Mouse (Mus musculus): ENCODE results near the gene Hist1h1c.
"Not testable (repeated sequence)": the region's sequence is repeated elsewhere in the genome, so short reads cannot be mapped to it uniquely, and the experiment has no call there.

The Hist1h1c gene

GRCm38 (mm10) chr13:23738677-23739068, at the start of gene Hist1h1c:
Gene Hist1h1c, plus strand, starts transcription at chr13:23738808.
- DNase-seq (ENCODE audit: low read depth, low spot score): no peak

GRCm38 (mm10) chr13:23688956-23689355, 49.7 kb upstream of the Hist1h1c start:
- DNase-seq (ENCODE audit: low read depth, low spot score): no peak

GRCm38 (mm10) chr13:23689459-23689858, 49.1 kb upstream of the Hist1h1c start:
- DNase-seq (ENCODE audit: low read depth, low spot score): no peak

GRCm38 (mm10) chr13:23693856-23694440, 44.7 kb upstream of the Hist1h1c start:
- DNase-seq (ENCODE audit: low read depth, low spot score): no peak

- DNase-seq (ENCODE audit: low read depth, low spot score): no peak
Observed at GRCm38 (mm10) chr13:23694956-23695355, 43.7 kb upstream of the Hist1h1c start.

- DNase-seq (ENCODE audit: low read depth, low spot score): no peak
Observed at GRCm38 (mm10) chr13:23695514-23695913, 43.1 kb upstream of the Hist1h1c start, which contains the start of gene Hist1h1t. Gene Hist1h1t, plus strand, starts transcription at chr13:23695814.

- DNase-seq (ENCODE audit: low read depth, low spot score): no peak
Observed at GRCm38 (mm10) chr13:23696061-23696474, 42.5 kb upstream of the Hist1h1c start.

GRCm38 (mm10) chr13:23697491-23698299, 40.9 kb upstream of the Hist1h1c start:
- DNase-seq (ENCODE audit: low read depth, low spot score): no peak

- DNase-seq (ENCODE audit: low read depth, low spot score): peak; percentile 97
Observed at GRCm38 (mm10) chr13:23698300-23698693, 40.3 kb upstream of the Hist1h1c start, which contains the start of gene Hist1h4c. Gene Hist1h4c, minus strand, starts transcription at chr13:23698454.

GRCm38 (mm10) chr13:23698996-23699395, 39.6 kb upstream of the Hist1h1c start:
- DNase-seq (ENCODE audit: low read depth, low spot score): no peak

GRCm38 (mm10) chr13:23699767-23700166, 38.8 kb upstream of the Hist1h1c start:
- no peak for DNase-seq (ENCODE audit: low read depth, low spot score)

- no peak for DNase-seq (ENCODE audit: low read depth, low spot score)
Observed at GRCm38 (mm10) chr13:23700786-23701520, 37.7 kb upstream of the Hist1h1c start.

GRCm38 (mm10) chr13:23702220-23702619, 36.4 kb upstream of the Hist1h1c start:
- no peak for DNase-seq (ENCODE audit: low read depth, low spot score)

- DNase-seq (ENCODE audit: low read depth, low spot score): not testable (repeated sequence)
Observed at GRCm38 (mm10) chr13:23702801-23703200, 35.8 kb upstream of the Hist1h1c start.

- DNase-seq (ENCODE audit: low read depth, low spot score): no peak
Observed at GRCm38 (mm10) chr13:23705751-23706356, 32.8 kb upstream of the Hist1h1c start.

GRCm38 (mm10) chr13:23706771-23707170, 31.8 kb upstream of the Hist1h1c start:
- DNase-seq (ENCODE audit: low read depth, low spot score): no peak

GRCm38 (mm10) chr13:23708041-23708440, 30.6 kb upstream of the Hist1h1c start:
- DNase-seq (ENCODE audit: low read depth, low spot score): no peak

- DNase-seq (ENCODE audit: low read depth, low spot score): no peak
Observed at GRCm38 (mm10) chr13:23708654-23709053, 30.0 kb upstream of the Hist1h1c start.

- DNase-seq (ENCODE audit: low read depth, low spot score): no peak
Observed at GRCm38 (mm10) chr13:23709714-23710373, 28.8 kb upstream of the Hist1h1c start.

- DNase-seq (ENCODE audit: low read depth, low spot score): no peak
Observed at GRCm38 (mm10) chr13:23710374-23711089, 28.1 kb upstream of the Hist1h1c start, which contains the start of gene Hfe. Gene Hfe, minus strand, starts transcription at chr13:23710854.

Measured in brain, embryonic 18.5 days (tissue).